Mouse (Mus musculus): ENCODE results near the gene Gm20695. TPM values are rescaled to one million over a fixed set of nuclear protein-coding genes. Genes with fewer than 3 reads are reported as not detected.

The Gm20695 gene
- polyA plus RNA-seq, 1 experiment from 2014 or later, result 3.1 TPM

GRCm38 (mm10) chr16:3895173-3895792 is 10.8 kb downstream of the Gm20695 start:
- DNase-seq (ENCODE audit: low spot score), result peak; percentile 25

- DNase-seq (ENCODE audit: low spot score), result no peak
These were observed 11.6 kb downstream of the Gm20695 start for GRCm38 (mm10) chr16:3896046-3896445.

GRCm38 (mm10) chr16:3896553-3896952 is 12.1 kb downstream of the Gm20695 start:
- DNase-seq (ENCODE audit: low spot score), result no peak

- DNase-seq (ENCODE audit: low spot score), result no peak
These were observed 23.0 kb downstream of the Gm20695 start for GRCm38 (mm10) chr16:3907471-3907870.

GRCm38 (mm10) chr16:3908537-3909111 is 24.2 kb downstream of the Gm20695 start, which contains the start of the genes 1700037C18Rik and Cluap1:
1700037C18Rik (minus strand) TSS chr16:3908689.
Cluap1 (plus strand) TSS chr16:3908801.
- peak; percentile 89 for DNase-seq (ENCODE audit: low spot score)

- DNase-seq (ENCODE audit: low spot score), result no peak
These were observed 24.7 kb downstream of the Gm20695 start for GRCm38 (mm10) chr16:3909118-3909517.

- DNase-seq (ENCODE audit: low spot score), result no peak
These were observed 36.3 kb downstream of the Gm20695 start for GRCm38 (mm10) chr16:3920756-3921155.

- no peak for DNase-seq (ENCODE audit: low spot score)
These were observed 39.1 kb downstream of the Gm20695 start for GRCm38 (mm10) chr16:3923515-3923914.

GRCm38 (mm10) chr16:3923966-3924365 is 39.5 kb downstream of the Gm20695 start:
- no peak for DNase-seq (ENCODE audit: low spot score)

- DNase-seq (ENCODE audit: low spot score), result no peak
These were observed 44.1 kb downstream of the Gm20695 start for GRCm38 (mm10) chr16:3928582-3928981.

GRCm38 (mm10) chr16:3929151-3929550 is 44.7 kb downstream of the Gm20695 start:
- DNase-seq (ENCODE audit: low spot score), result no peak

GRCm38 (mm10) chr16:3933536-3933935 is 49.1 kb downstream of the Gm20695 start:
- no peak for DNase-seq (ENCODE audit: low spot score)

GRCm38 (mm10) chr16:3934091-3934490 is 49.6 kb downstream of the Gm20695 start:
- no peak for DNase-seq (ENCODE audit: low spot score)

GRCm38 (mm10) chr16:3934701-3935100 is 50.3 kb downstream of the Gm20695 start:
- DNase-seq (ENCODE audit: low spot score), result no peak

GRCm38 (mm10) chr16:3951141-3951540 is 66.7 kb downstream of the Gm20695 start:
- DNase-seq (ENCODE audit: low spot score), result no peak

- DNase-seq (ENCODE audit: low spot score), result no peak
These were observed 71.9 kb downstream of the Gm20695 start for GRCm38 (mm10) chr16:3956369-3956768.

- DNase-seq (ENCODE audit: low spot score), result no peak
These were observed 74.8 kb downstream of the Gm20695 start for GRCm38 (mm10) chr16:3959261-3959660.

- DNase-seq (ENCODE audit: low spot score), result no peak
These were observed 80.5 kb downstream of the Gm20695 start for GRCm38 (mm10) chr16:3964990-3965389.

- no peak for DNase-seq (ENCODE audit: low spot score)
These were observed 81.1 kb downstream of the Gm20695 start for GRCm38 (mm10) chr16:3965534-3965933.

Data from thymus, postnatal 0 days (tissue).